Mouse (Mus musculus) stomach, embryonic 14.5 days (tissue): ENCODE measurements around the gene Rad51b. TPM values are rescaled to one million over a fixed set of nuclear protein-coding genes. Genes with fewer than 3 reads are reported as not detected.

Source experiments
- ATAC-seq: fragments of 200-750 bp; cut with Nextera tagmentation; 2 replicates; pipeline ENCODE4 v1.8.0; 2017; ENCODE audit warnings: low read depth, moderate TSS enrichment; ENCODE audit not compliant: insufficient number of reproducible peaks, insufficient read depth, low FRiP score
- H3K27ac ChIP-seq: fragments of 300-500 bp; sonication (generic); 2 replicates; pipeline ENCODE4 v1.5.1; 2014; ENCODE audit warnings: mild to moderate bottlenecking, low read length, moderate library complexity, mixed read lengths
- H3K27me3 ChIP-seq: fragments of 300-500 bp; sonication (generic); 2 replicates; pipeline ENCODE4 v1.6.1; 2014; ENCODE audit warnings: low read length, control low read depth, mixed read lengths; ENCODE audit not compliant: control insufficient read depth, insufficient read depth
- H3K36me3 ChIP-seq: fragments of 300-500 bp; sonication (generic); 2 replicates; pipeline ENCODE4 v1.6.1; 2014; ENCODE audit warnings: mild to moderate bottlenecking, control low read depth, low read length, moderate library complexity, mixed read lengths; ENCODE audit not compliant: control insufficient read depth, insufficient read depth
- H3K4me1 ChIP-seq: fragments of 300-500 bp; sonication (generic); 2 replicates; pipeline ENCODE4 v1.6.1; 2014; ENCODE audit warnings: low read length, control low read depth, mixed read lengths; ENCODE audit not compliant: control insufficient read depth, insufficient read depth
- H3K4me2 ChIP-seq: fragments of 300-500 bp; sonication (generic); replicated peaks from 2 replicates; pipeline ENCODE4 v1.6.1; 2014; ENCODE audit warnings: low read depth, low read length, control low read depth
- H3K4me3 ChIP-seq: fragments of 300-500 bp; sonication (generic); 2 replicates; pipeline ENCODE4 v1.5.1; 2014; ENCODE audit warnings: low read depth, low read length, control low read depth
- H3K9ac ChIP-seq: fragments of 300-500 bp; sonication (generic); replicated peaks from 2 replicates; pipeline ENCODE4 v1.6.1; 2014; ENCODE audit warnings: low read depth, mild to moderate bottlenecking, control low read depth, low read length, moderate library complexity, mixed read lengths
- H3K9me3 ChIP-seq: fragments of 300-500 bp; sonication (generic); 2 replicates; pipeline ENCODE4 v1.6.1; 2016; ENCODE audit warnings: low read depth, low read length, control low read depth; ENCODE audit not compliant: control insufficient read depth
- WGBS: fragments of 180-500 bp; shearing (Covaris S2); extraction: QIAGEN DNeasy Blood & Tissue Kit; methylation state at CpG from one replicate; pipeline ENCODE4 v1.1.7; 2014; 5-methylcytosine and 5-hydroxymethylcytosine counted together
- polyA plus RNA-seq: library from polyadenylated mRNA; unstranded; fragments of >200 nt; fragmentation: Nextera tagmentation; extraction: Ambion mirVana; gene quantifications from 2 replicates; pipeline ENCODE4 v1.2.1, GENCODE M21; 2014

Rad51b gene
- polyA plus RNA-seq, 1 experiment from 2014 or later = 8.4 TPM

- WGBS = 61% methylated on average over 13 of the region's 13 CpGs
- 0 out of 2 replicates have a peak overlapping the region, but pooled peaks have one; percentile 1 for H3K27ac ChIP-seq
- H3K4me3 ChIP-seq = no peak overlapping the region
- no peaks in the 10 kb centered on the region for H3K27me3 ChIP-seq
- ATAC-seq = no peak
- no peak overlapping the region for H3K9ac ChIP-seq
- H3K4me1 ChIP-seq = 0 out of 2 replicates have a peak, but pooled peaks cover 6% of the 10 kb centered on the region
- H3K4me2 ChIP-seq = no peak overlapping the region
- no peaks in the 10 kb centered on the region for H3K9me3 ChIP-seq
- no peaks in the 10 kb centered on the region for H3K36me3 ChIP-seq
These were observed 438.3 kb downstream of the Rad51b start for GRCm38 (mm10) chr12:79735341-79735785.

- Histone ChIP-seq H3K9me3 (no peaks in the 10 kb centered on the region), H3K36me3 (no peaks in the 10 kb centered on the region), H3K4me3 (no peak overlapping the region), H3K4me2 (no peak overlapping the region), H3K27me3 (no peaks in the 10 kb centered on the region), H3K27ac (no peak overlapping the region), H3K9ac (no peak overlapping the region), H3K4me1 (0 out of 2 replicates have a peak, but pooled peaks cover 6% of the 10 kb centered on the region)
- WGBS = 90% methylated on average over 4 of the region's 4 CpGs
- ATAC-seq = no peak
These were observed 438.8 kb downstream of the Rad51b start for GRCm38 (mm10) chr12:79735882-79736281.

- H3K27me3 ChIP-seq = no peaks in the 10 kb centered on the region
- 0 out of 2 replicates have a peak, but pooled peaks cover 5% of the 10 kb centered on the region for H3K4me1 ChIP-seq
These were observed 441.6 kb downstream of the Rad51b start for GRCm38 (mm10) chr12:79738700-79739099.

GRCm38 (mm10) chr12:79739918-79740639 lies 443.0 kb downstream of the Rad51b start:
- WGBS = 91% methylated on average over 11 of the region's 11 CpGs
- no peak overlapping the region for H3K4me3 ChIP-seq

More at GRCm38 (mm10) chr12:79738700-79739099, 441.6 kb downstream of the Rad51b start:
- H3K36me3 ChIP-seq = no peaks in the 10 kb centered on the region
- H3K4me3 ChIP-seq = no peak overlapping the region
- H3K4me2 ChIP-seq = no peak overlapping the region
- H3K27ac ChIP-seq = no peak overlapping the region
- no peaks in the 10 kb centered on the region for H3K9me3 ChIP-seq
- H3K9ac ChIP-seq = no peak overlapping the region
- ATAC-seq = no peak

GRCm38 (mm10) chr12:79742211-79742610 lies 445.1 kb downstream of the Rad51b start:
- no peaks in the 10 kb centered on the region for H3K27me3 ChIP-seq
- no peak overlapping the region for H3K4me3 ChIP-seq
- H3K4me2 ChIP-seq = no peak overlapping the region
- H3K9ac ChIP-seq = no peak overlapping the region
- no peaks in the 10 kb centered on the region for H3K9me3 ChIP-seq
- WGBS = 46% methylated on average over 7 of the region's 7 CpGs
- no peak overlapping the region for H3K27ac ChIP-seq
- peaks cover 33% of the 10 kb centered on the region for H3K4me1 ChIP-seq
- no peaks in the 10 kb centered on the region for H3K36me3 ChIP-seq
- no peak for ATAC-seq

More at GRCm38 (mm10) chr12:79739918-79740639, 443.0 kb downstream of the Rad51b start:
- no peak overlapping the region for H3K27ac ChIP-seq
- H3K9ac ChIP-seq = no peak overlapping the region
- no peak overlapping the region for H3K4me2 ChIP-seq
- H3K36me3 ChIP-seq = no peaks in the 10 kb centered on the region
- ATAC-seq = no peak
- no peaks in the 10 kb centered on the region for H3K9me3 ChIP-seq
- no peaks in the 10 kb centered on the region for H3K27me3 ChIP-seq
- peaks cover 12% of the 10 kb centered on the region; the same call in 1 of the 2 replicates for H3K4me1 ChIP-seq

- Histone ChIP-seq H3K9me3 (no peaks in the 10 kb centered on the region), H3K27ac (peak overlapping the region; percentile 44; the same call in 1 of the 2 replicates), H3K36me3 (no peaks in the 10 kb centered on the region), H3K9ac (no peak overlapping the region), H3K27me3 (no peaks in the 10 kb centered on the region), H3K4me2 (no peak overlapping the region), H3K4me1 (peaks cover 39% of the 10 kb centered on the region), H3K4me3 (no peak overlapping the region)
- 65% methylated on average over 6 of the region's 6 CpGs for WGBS
- ATAC-seq = no peak
These were observed 447.0 kb downstream of the Rad51b start for GRCm38 (mm10) chr12:79744131-79744530.

GRCm38 (mm10) chr12:79745225-79745624 lies 448.1 kb downstream of the Rad51b start:
- Histone ChIP-seq H3K4me1 (peaks cover 48% of the 10 kb centered on the region), H3K27ac (peak overlapping the region; percentile 61; the same call in 1 of the 2 replicates), H3K36me3 (no peaks in the 10 kb centered on the region), H3K27me3 (no peaks in the 10 kb centered on the region), H3K4me3 (no peak overlapping the region), H3K4me2 (no peak overlapping the region), H3K9ac (no peak overlapping the region), H3K9me3 (no peaks in the 10 kb centered on the region)
- no peak for ATAC-seq
- WGBS = 60% methylated on average over 5 of the region's 5 CpGs

GRCm38 (mm10) chr12:79745845-79746510 lies 448.9 kb downstream of the Rad51b start:
- WGBS = 25% methylated on average over 10 of the region's 10 CpGs
- ATAC-seq = no peak
- Histone ChIP-seq H3K27ac (peak overlapping the region; percentile 61; the same call in 1 of the 2 replicates), H3K9me3 (no peaks in the 10 kb centered on the region), H3K9ac (no peak overlapping the region), H3K27me3 (no peaks in the 10 kb centered on the region), H3K4me3 (no peak overlapping the region), H3K4me1 (peaks cover 56% of the 10 kb centered on the region), H3K36me3 (no peaks in the 10 kb centered on the region), H3K4me2 (no peak overlapping the region)
